Mouse (Mus musculus) cortical plate, adult 2 months (tissue): ENCODE measurements around the gene Zfp184.

ENCODE experiments used
- CTCF ChIP-seq: fragments of 200-500 bp; IDR thresholded peaks from 2 replicates; pipeline ENCODE4 v1.5.1; 2011; ENCODE audit warnings: mild to moderate bottlenecking, control low read depth, low read length; ENCODE audit not compliant: insufficient read depth; ENCODE audit errors: extremely low read depth
- POLR2A ChIP-seq: fragments of 200-500 bp; IDR thresholded peaks from 2 replicates; pipeline ENCODE4 v1.6.1; 2011; ENCODE audit warnings: mild to moderate bottlenecking, low read length, control low read depth; ENCODE audit not compliant: insufficient read depth; ENCODE audit errors: extremely low read depth

DNA sequence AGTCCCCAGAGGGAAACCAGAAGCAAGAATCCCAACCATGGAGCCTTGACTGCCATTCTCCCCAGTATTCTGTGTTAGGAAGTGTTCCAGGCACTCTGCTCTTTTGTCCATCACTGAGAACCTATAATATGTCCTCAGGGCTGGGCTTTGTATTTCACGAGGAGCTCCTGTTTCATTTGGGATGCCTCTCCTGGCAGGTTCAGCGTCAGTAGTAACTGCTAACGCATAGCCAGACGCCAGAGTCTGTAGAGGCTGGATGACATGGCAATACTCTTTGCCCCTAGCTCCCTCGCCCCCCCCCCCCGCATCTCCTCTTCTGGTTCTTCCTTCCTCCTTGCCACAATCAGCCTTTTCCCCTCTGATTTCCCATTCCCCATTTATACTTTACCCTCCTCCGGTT is 64.7 kb downstream of the Zfp184 start, which contains the start of gene Prss16:
- TF ChIP-seq POLR2A, result no peak
- TF ChIP-seq CTCF, result no peak
